In the genomic region with DNA sequence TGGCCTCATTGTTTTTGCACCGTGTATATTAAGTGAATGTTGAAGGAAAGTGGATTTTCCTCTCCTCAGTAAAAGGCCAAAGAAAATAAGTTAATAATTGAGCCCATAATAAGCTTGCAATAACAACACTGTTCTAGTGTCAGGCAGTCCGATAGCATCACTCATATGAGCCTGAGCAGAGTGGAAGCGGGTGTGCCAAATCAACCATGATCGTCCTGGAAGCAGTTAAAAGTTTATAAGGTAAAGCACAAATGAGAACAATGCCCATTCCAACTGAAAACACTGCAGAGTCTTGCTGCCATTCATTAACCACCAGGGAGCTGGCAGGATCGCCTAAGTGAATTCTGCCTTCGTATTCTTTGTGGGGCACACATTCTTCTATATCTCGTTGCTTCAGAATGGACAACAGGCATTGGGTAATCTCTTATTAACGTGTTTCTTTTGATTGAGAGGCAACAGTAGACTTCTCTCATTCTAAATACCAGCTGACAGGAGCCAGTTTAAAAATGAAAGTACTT, we compare ENCODE assay signal across 10 mouse cellular contexts.
DNase-seq lines count a peak whose midpoint lies in the region; TF ChIP-seq lines count a peak whose summit lies in the region.
"Had no signal": no experiment of that assay in that cellular context is flagged by ENCODE, and none has a peak within 500 bp of the region (broad histone marks: within the 10 kb centered on the region; RNA-seq: fewer than 3 reads in every experiment).

No protein-coding gene starts in this region.

- no peaks in the 10 kb centered on the region for H3K27me3 ChIP-seq in kidney, adult 2 months (replicated peaks; ENCODE audit: control insufficient read depth, insufficient read depth, low read length)

- DNase-seq in gastrocnemius, adult 2 months: no peak
- DNase-seq in gastrocnemius, postnatal 14 days: no peak
- DNase-seq in kidney, adult 2 months: peak; percentile 63
- no peak for DNase-seq in kidney, adult 8-10 months
- DNase-seq in Muller cell, postnatal 12 days (ENCODE audit: inconsistent ontology term): peak; percentile 65
- peak; percentile 47 for DNase-seq in kidney, postnatal 14 days
- no peak for DNase-seq in adrenal gland, postnatal 25 days
- DNase-seq in cerebellum, adult 11-12 months: no peak
- DNase-seq: layer of hippocampus, postnatal 36 days had no signal

- TF ChIP-seq CTCF in gastrocnemius, adult 2 months (IDR thresholded peaks at IDR 0.05): no peak
- no peak for TF ChIP-seq CTCF in kidney, adult 2 months (conservative IDR thresholded peaks at IDR 0.05; ENCODE audit: insufficient read depth, insufficient read length, low read depth, low read length)

- no peak for TF ChIP-seq POLR2A in kidney, adult 2 months (IDR thresholded peaks at IDR 0.05; ENCODE audit: low read depth, low read length)

- 24% methylated on average over 8 of the region's 8 CpGs for WGBS in kidney, adult 2 months

- peak overlapping the region; percentile 54; the same call in 1 of the 2 replicates for H3K27ac ChIP-seq in gastrocnemius, adult 2 months
- H3K27ac ChIP-seq in kidney, adult 2 months (ENCODE audit: insufficient read depth, low read depth, low read length): peak overlapping the region; percentile 88
- H3K27ac ChIP-seq: liver, embryonic 15.5 days had no signal

- no peaks in the 10 kb centered on the region for H3K36me3 ChIP-seq in kidney, adult 2 months (ENCODE audit: control insufficient read depth, insufficient read depth, low read length)
- H3K36me3 ChIP-seq: liver, embryonic 15.5 days had no signal

- intact Hi-C loops in gastrocnemius, adult 2 months (cut with DNase I): no loop called here
- intact Hi-C loops in gastrocnemius, postnatal 14 days (cut with DNase I; ENCODE audit: low total_unique reads): no loop called here

- H3K4me1 ChIP-seq in kidney, adult 2 months (ENCODE audit: control insufficient read depth, insufficient read depth, low read length): peaks cover 8% of the 10 kb centered on the region; the same call in 1 of the 2 replicates
- H3K4me1 ChIP-seq: liver, embryonic 15.5 days had no signal

- peak overlapping the region; percentile 40 for H3K4me3 ChIP-seq in gastrocnemius, adult 2 months
- H3K4me3 ChIP-seq in kidney, adult 2 months (ENCODE audit: insufficient read depth, low read depth, low read length): peak overlapping the region; percentile 17; the same call in 1 of the 2 replicates
- H3K4me3 ChIP-seq: liver, embryonic 15.5 days had no signal

Comparison
In these comparisons a context has a peak if more than half of its experiments do, and no peak if none do; other contexts are left out.
1. DNase-seq: peak in kidney, adult 2 months (single experiment), Muller cell, postnatal 12 days (single experiment) and kidney, postnatal 14 days (single experiment); none in gastrocnemius, adult 2 months (single experiment), gastrocnemius, postnatal 14 days (single experiment), kidney, adult 8-10 months (0 of 2), adrenal gland, postnatal 25 days (single experiment) and cerebellum, adult 11-12 months (single experiment).